Mouse (Mus musculus) cerebellum, adult 2 months (tissue): Measurements from ENCODE around the gene Dpp7. TPM values are rescaled to one million over a fixed set of nuclear protein-coding genes. Genes with fewer than 3 reads are reported as not detected.

Experiments
- DNase-seq, 2 experiments: peaks; one replicate each; pipeline ENCODE4 v3.0.0; 2021
- H3K27ac ChIP-seq: fragments of 200-500 bp; 2 replicates; pipeline ENCODE4 v1.5.1; 2012; ENCODE audit warnings: low read length, control low read depth, inconsistent platforms; ENCODE audit not compliant: insufficient read depth
- H3K27me3 ChIP-seq: fragments of 200-500 bp; 2 replicates; pipeline ENCODE4 v1.6.1; 2012; ENCODE audit warnings: inconsistent platforms, mild to moderate bottlenecking, low read length, moderate library complexity; ENCODE audit not compliant: control insufficient read depth, insufficient read depth
- H3K4me1 ChIP-seq: fragments of 200-500 bp; 2 replicates; pipeline ENCODE4 v1.6.1; 2011; ENCODE audit warnings: low read length; ENCODE audit not compliant: control insufficient read depth, insufficient read depth
- H3K4me3 ChIP-seq: fragments of 200-500 bp; replicated peaks from 2 replicates; pipeline ENCODE3; 2011; ENCODE audit warnings: mild to moderate bottlenecking, low read depth, low read length, control low read depth; ENCODE audit not compliant: insufficient read depth
- CTCF ChIP-seq: fragments of 200-500 bp; IDR thresholded peaks from 2 replicates; pipeline ENCODE4 v1.5.1; 2011; ENCODE audit warnings: low read depth, mild to moderate bottlenecking, control low read depth, low read length, moderate library complexity, borderline replicate concordance; ENCODE audit not compliant: insufficient read depth
- POLR2A ChIP-seq: fragments of 200-500 bp; IDR thresholded peaks from 2 replicates; pipeline ENCODE4 v1.6.1; 2011; ENCODE audit warnings: low read length, control low read depth, borderline replicate concordance; ENCODE audit not compliant: insufficient read depth
- WGBS: fragments of 180-500 bp; shearing (Covaris S2); methylation state at CpG from one replicate; pipeline ENCODE4 v1.1.7; 2018; 5-methylcytosine and 5-hydroxymethylcytosine counted together
- polyA plus RNA-seq: library from polyadenylated mRNA; depleted of rRNA; stranded (reverse); fragments of >200 nt; gene quantifications from 2 replicates; pipeline ENCODE4 v1.2.3, GENCODE M21; 2012; rRNA removed

The Dpp7 gene
- polyA plus RNA-seq, 1 experiment: 63.1 TPM

DNA sequence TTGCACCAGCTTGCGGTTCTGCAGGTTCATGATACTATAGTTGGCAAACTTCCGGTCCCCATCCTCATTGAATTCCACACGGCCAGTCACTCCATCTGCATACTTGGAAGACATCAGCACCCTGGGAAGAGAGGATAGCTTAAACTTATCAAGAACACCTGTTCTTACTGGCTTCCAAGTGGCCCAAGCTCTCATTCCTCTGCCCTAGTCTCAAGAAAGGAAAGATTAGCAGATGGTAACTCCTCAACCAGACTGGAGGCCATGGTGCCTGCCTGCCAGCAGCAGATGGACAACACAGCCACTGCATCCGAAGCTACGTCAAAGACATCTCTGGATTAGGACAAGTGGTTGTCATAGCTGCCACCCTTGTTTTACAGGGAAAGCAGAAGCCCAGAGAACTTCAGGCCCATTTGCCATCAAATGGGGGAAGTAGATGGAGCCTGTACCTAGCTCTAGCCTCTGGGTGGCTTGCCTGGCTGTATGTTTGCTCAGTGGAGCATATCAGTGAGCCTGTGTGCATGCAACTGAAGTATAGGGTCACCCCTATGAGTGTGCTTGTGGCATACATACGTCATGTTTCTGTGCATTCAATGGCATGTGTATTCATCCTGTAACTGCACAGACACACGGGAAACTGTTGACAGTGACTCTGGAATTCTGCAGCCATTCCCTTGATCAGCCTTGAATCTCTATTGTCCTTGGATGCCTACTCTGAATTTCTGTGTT is 52.1 kb downstream of the Dpp7 start:
- Histone ChIP-seq H3K27ac (peak overlapping the region; percentile 36), H3K4me1 (peaks cover 32% of the 10 kb centered on the region), H3K4me3 (no peak overlapping the region), H3K27me3 (no peaks in the 10 kb centered on the region)
- peak; percentile 83 to 91 for DNase-seq
- 16% methylated on average over 7 of the region's 7 CpGs for WGBS
- TF ChIP-seq POLR2A (peak; percentile 18; the same call in 1 of the 2 replicates), CTCF (no peak)

DNA sequence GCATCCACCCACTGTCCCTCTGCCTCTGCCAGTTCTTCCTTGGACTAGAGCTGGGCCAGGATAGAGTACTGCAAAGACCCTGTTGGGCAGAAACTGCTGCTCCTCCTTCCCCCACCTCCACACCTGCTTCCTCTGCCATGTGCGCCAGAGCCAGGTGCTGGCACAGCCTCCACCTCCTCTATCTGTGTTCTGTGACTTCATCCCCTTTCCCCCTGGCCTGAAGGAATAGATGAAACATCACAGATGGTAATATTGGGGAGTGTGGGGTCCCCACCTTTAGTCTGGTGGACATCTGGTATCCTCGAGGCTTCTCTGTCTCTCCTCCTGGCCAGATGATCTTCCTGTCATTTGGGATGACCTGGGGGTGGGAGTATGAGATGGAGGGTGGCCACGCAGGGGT is 52.7 kb downstream of the Dpp7 start:
- H3K4me1 ChIP-seq: peaks cover 31% of the 10 kb centered on the region
- WGBS: 20% methylated on average over 3 of the region's 3 CpGs
- no peaks in the 10 kb centered on the region for H3K27me3 ChIP-seq
- TF ChIP-seq CTCF (no peak), POLR2A (no peak)
- peak in 1 of 2 experiments; percentile 34 for DNase-seq
- peak overlapping the region; percentile 70 for H3K27ac ChIP-seq
- H3K4me3 ChIP-seq: no peak overlapping the region

Other genes with a start within 250 kb of the Dpp7 start
- gene Nrarp, start 175.6 kb downstream of the Dpp7 start, polyA plus RNA-seq: 7.7 and 9.4 TPM in 2 replicates
- gene Tor4a, start 159.5 kb downstream of the Dpp7 start, polyA plus RNA-seq: 3.6 and 4.2 TPM in 2 replicates
- gene Nelfb, start 144.9 kb downstream of the Dpp7 start, polyA plus RNA-seq: 69.4 and 84.5 TPM in 2 replicates
- gene Stpg3, start 141.7 kb downstream of the Dpp7 start, polyA plus RNA-seq: not detected in 2 replicates
- 0.10 and 0.11 TPM in 2 replicates for gene Fam166a, start 137.6 kb downstream of the Dpp7 start, polyA plus RNA-seq
- 647 and 663 TPM in 2 replicates for gene Tubb4b, start 131.7 kb downstream of the Dpp7 start, polyA plus RNA-seq
- gene Slc34a3, start 122.0 kb downstream of the Dpp7 start, polyA plus RNA-seq: 0.73 and 0.92 TPM in 2 replicates
- gene Rnf224, start 119.6 kb downstream of the Dpp7 start, polyA plus RNA-seq: not detected in 2 replicates
- gene Rnf208, start 114.1 kb downstream of the Dpp7 start, polyA plus RNA-seq: 423 and 427 TPM in 2 replicates
- 0.76 and 0.80 TPM in 2 replicates for gene Cysrt1, start 113.9 kb downstream of the Dpp7 start, polyA plus RNA-seq
- gene AL732309.1, start 109.5 kb downstream of the Dpp7 start, polyA plus RNA-seq: 12.5 and 14.1 TPM in 2 replicates
- gene Tmem203, start 100.9 kb downstream of the Dpp7 start, polyA plus RNA-seq: 31.9 and 33.4 TPM in 2 replicates
- gene Tprn, start 93.7 kb downstream of the Dpp7 start, polyA plus RNA-seq: 91.0 and 96.9 TPM in 2 replicates
- gene Ssna1, start 83.9 kb downstream of the Dpp7 start, polyA plus RNA-seq: 74.5 and 75.9 TPM in 2 replicates
- 103 TPM in 2 replicates for gene Anapc2, start 83.9 kb downstream of the Dpp7 start, polyA plus RNA-seq
- gene Tmem210, start 68.2 kb downstream of the Dpp7 start, polyA plus RNA-seq: not detected in 2 replicates
- 0.20 and 0.21 TPM in 2 replicates for gene Lrrc26, start 66.4 kb downstream of the Dpp7 start, polyA plus RNA-seq
- 282 and 290 TPM in 2 replicates for gene Grin1, start 37.2 kb downstream of the Dpp7 start, polyA plus RNA-seq
- gene Man1b1, start 24.0 kb downstream of the Dpp7 start, polyA plus RNA-seq: 33.2 and 34.1 TPM in 2 replicates
- 19.0 and 22.1 TPM in 2 replicates for gene Uap1l1, start 9.3 kb upstream of the Dpp7 start, polyA plus RNA-seq
- 4.4 and 4.7 TPM in 2 replicates for gene Sapcd2, start 16.0 kb upstream of the Dpp7 start, polyA plus RNA-seq
- 12.3 and 12.5 TPM in 2 replicates for gene Entpd2, start 39.5 kb upstream of the Dpp7 start, polyA plus RNA-seq
- gene Npdc1, start 43.0 kb upstream of the Dpp7 start, polyA plus RNA-seq: 502 and 505 TPM in 2 replicates
- gene Fut7, start 66.9 kb upstream of the Dpp7 start, polyA plus RNA-seq: 0.51 and 0.71 TPM in 2 replicates
- 285 and 294 TPM in 2 replicates for gene Abca2, start 72.3 kb upstream of the Dpp7 start, polyA plus RNA-seq
- 0.84 and 2.8 TPM in 2 replicates for gene Clic3, start 100.5 kb upstream of the Dpp7 start, polyA plus RNA-seq
- 196 and 230 TPM in 2 replicates for gene Paxx, start 104.7 kb upstream of the Dpp7 start, polyA plus RNA-seq
- gene Ptgds, start 113.7 kb upstream of the Dpp7 start, polyA plus RNA-seq: 2,130 and 2,485 TPM in 2 replicates
- not detected in 2 replicates for gene Lcn12, start 137.6 kb upstream of the Dpp7 start, polyA plus RNA-seq
- 54.7 and 59.4 TPM in 2 replicates for gene Fbxw5, start 144.4 kb upstream of the Dpp7 start, polyA plus RNA-seq
- gene C8g, start 145.4 kb upstream of the Dpp7 start, polyA plus RNA-seq: 3.6 and 4.2 TPM in 2 replicates
- 12.3 and 12.5 TPM in 2 replicates for gene Traf2, start 190.6 kb upstream of the Dpp7 start, polyA plus RNA-seq
- 345 and 350 TPM in 2 replicates for gene Edf1, start 201.5 kb upstream of the Dpp7 start, polyA plus RNA-seq
- gene Mamdc4, start 218.5 kb upstream of the Dpp7 start, polyA plus RNA-seq: 3.0 and 4.4 TPM in 2 replicates
- gene Phpt1, start 218.9 kb upstream of the Dpp7 start, polyA plus RNA-seq: 176 and 186 TPM in 2 replicates
- 257 and 312 TPM in 2 replicates for gene Ajm1, start 225.4 kb upstream of the Dpp7 start, polyA plus RNA-seq